Mouse (Mus musculus) gastrocnemius, adult 2 months (tissue): ENCODE measurements at regions not wholly inside any gene's neighbourhood (a gene's known extent, or its start where the extent isn't known, plus 50 kb on each side); places are given as distances from the start of the nearest gene placed in this dataset.
A peak's percentile ranks its signal among the peaks of the same experiment; 100 is the strongest.

Experiments used
- DNase-seq: peaks from one replicate; pipeline ENCODE4 v3.0.0; 2022
- H3K27ac ChIP-seq: fragments of 200-600 bp; 2 replicates; pipeline ENCODE4 v1.8.1; 2022; ENCODE audit warnings: mild to moderate bottlenecking
- H3K4me3 ChIP-seq: fragments of 200-600 bp; 2 replicates; pipeline ENCODE4 v1.8.1; 2022; ENCODE audit warnings: mild to moderate bottlenecking, moderate library complexity
- CTCF ChIP-seq: fragments of 200-600 bp; IDR thresholded peaks from 2 replicates; pipeline ENCODE4 v1.8.1; 2022; ENCODE audit warnings: antibody characterized with exemption, mild to moderate bottlenecking, moderate library complexity
- intact Hi-C: fragments of 180-260 bp; cut with DNase I; formaldehyde crosslinking; loops from one replicate; pipeline ENCODE4 v1.15.1; 2025

DNA sequence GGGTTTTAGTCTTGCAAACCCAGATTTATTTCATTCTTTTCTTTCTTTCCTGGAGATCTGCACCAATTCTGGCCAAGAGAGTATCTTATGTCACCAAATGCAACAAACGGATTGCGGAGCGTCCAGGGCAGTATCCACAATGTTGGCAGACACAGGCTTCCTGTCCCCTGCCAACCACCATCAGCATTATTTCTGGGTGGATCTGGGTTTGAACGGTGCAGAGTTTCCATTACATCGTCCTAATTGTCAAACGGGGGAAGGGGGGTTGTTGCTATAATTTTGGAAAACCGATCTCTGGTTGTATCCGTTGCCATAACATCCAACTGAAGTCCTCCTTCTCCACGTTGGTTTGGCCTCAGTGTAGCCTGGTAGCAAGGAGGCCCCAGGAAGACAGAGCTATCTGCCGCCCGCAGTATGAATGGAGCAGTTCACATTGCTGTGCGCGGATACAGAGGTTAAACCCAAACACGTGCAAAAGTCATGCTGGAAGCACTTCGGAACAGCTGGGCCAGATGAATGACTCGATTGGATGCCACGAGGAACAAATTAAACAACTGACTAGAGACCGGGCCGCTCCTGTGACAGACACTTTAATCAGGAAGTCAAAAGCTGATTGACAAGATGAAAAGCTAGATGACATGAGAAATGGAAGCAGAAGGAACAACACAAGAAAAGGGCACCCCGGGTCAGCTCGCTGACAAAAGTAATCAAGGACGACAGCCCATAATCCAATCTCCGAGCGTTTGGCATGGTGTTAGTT lies 404.5 kb downstream of the Etnk1 start:
- no peak for DNase-seq
- Histone ChIP-seq H3K4me3 (peak overlapping the region; percentile 24), H3K27ac (no peak overlapping the region)
- TF ChIP-seq CTCF: no peak
- intact Hi-C loops: no loop called here

DNA sequence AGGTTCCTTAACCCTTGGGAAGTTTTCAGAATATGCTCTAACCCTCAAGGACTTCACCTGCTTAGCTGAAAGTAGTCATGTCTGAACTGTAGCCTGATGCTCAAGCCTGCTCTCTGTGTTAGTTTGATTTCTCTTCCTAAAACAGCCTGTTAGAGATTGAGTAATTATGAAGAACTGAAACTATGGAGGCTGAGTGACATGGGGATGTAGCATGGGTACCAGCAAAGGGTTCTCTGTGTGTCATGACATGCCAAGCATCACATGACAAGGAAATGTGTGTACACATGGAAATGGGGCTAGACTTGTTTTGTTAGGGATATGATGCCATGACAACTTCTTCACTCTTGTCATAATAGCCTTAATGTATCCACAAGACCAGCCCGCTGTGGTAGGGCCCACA lies 412.2 kb downstream of the Etnk1 start:
- intact Hi-C loops: no loop called here
- TF ChIP-seq CTCF: no peak

DNA sequence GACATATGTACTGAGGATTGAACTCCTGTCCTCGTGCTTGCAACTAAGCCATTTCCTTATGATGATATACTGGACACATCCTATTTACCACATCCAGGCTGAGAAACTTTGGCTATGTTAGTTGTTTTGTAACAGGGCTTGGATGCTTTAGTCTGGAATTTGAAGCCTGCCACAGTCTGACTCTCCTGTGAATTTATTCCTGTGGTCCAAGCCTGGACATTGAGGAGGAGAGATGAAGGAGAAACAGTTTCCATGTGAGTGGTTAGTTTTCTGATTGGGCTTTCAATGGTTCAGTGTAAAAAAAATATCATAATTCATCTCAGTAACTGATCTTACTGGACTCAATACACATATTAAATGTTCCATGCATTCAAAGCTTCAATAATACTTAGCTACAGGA lies 422.6 kb downstream of the Etnk1 start:
- Histone ChIP-seq H3K4me3 (no peak overlapping the region), H3K27ac (no peak overlapping the region)
- DNase-seq: no peak
- intact Hi-C loops: no loop called here
- no peak for TF ChIP-seq CTCF

More for the DNA sequence above, 412.2 kb downstream of the Etnk1 start:
- no peak for DNase-seq
- Histone ChIP-seq H3K27ac (no peak overlapping the region), H3K4me3 (no peak overlapping the region)

- intact Hi-C loops: no loop called here
- TF ChIP-seq CTCF: no peak
- Histone ChIP-seq H3K27ac (no peak overlapping the region), H3K4me3 (no peak overlapping the region)
- no peak for DNase-seq
Measured at GRCm38 (mm10) chr6:143590231-143590630, 423.2 kb downstream of the Etnk1 start.

DNA sequence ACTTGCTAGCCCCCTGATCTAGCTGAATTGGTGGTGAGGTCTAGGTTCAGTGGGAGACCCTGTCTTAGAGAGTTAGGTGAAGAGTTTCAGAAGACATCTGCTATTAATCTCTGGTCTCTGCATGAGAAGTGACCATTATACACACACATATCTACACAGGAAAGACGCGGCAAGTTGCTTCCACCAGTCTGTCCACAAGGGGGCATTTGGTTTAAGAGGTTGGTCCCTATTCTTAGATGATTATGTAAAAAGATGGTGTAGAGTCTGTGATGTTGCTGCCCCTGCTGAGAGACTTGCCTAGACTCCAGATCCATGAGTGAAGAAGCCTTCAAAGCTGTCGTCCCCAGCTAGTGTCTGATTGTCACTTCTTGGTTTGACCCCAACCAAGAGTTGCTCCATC lies 425.5 kb downstream of the Etnk1 start:
- no peak for DNase-seq
- no peak overlapping the region for H3K4me3 ChIP-seq
- no peak overlapping the region for H3K27ac ChIP-seq
- peak; percentile 16; the same call in 1 of the 2 replicates for TF ChIP-seq CTCF
- intact Hi-C loops: no loop called here

DNA sequence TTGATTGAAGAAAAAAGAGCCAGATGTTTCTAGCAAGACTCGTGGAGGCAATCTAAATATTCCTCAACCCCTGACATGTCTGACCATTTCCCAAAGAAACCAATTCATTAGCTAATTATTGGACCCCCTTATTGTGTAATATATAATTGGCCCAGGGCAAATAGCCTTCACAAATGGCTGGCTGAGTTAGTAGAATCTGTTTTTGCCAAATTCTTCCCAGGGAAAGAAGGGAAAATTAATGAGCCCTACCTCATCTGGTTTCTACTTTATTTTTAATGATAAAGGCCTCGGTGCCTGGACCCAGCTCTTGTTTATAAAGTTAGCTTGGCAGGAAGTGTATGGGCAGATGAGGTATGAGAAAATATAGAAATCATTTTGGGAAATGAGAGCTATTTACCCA lies 428.5 kb downstream of the Etnk1 start:
- Histone ChIP-seq H3K4me3 (no peak overlapping the region), H3K27ac (no peak overlapping the region)
- no peak for TF ChIP-seq CTCF
- no peak for DNase-seq
- intact Hi-C loops: no loop called here

- DNase-seq: no peak
- intact Hi-C loops: no loop called here
- Histone ChIP-seq H3K4me3 (no peak overlapping the region), H3K27ac (no peak overlapping the region)
- no peak for TF ChIP-seq CTCF
Measured at GRCm38 (mm10) chr6:143597414-143597813, 430.4 kb downstream of the Etnk1 start.

DNA sequence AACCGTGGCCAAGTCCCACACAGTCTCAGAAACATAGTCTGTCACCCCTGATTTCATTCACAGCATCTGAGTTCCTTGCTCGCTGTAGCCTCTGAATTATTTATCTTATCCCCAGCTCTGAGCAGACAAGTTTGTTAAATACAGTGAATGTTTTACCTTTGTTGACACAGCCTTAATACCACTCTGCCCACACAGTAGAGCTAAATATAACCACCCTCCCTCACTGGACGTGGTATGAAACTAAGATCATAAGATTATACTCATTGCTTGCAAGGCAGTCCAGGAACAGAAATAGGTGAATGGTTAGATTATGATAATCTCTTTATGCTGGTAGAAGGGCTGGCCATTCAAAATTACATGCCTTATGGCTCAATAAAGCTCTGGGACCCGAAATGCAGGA lies 431.9 kb downstream of the Etnk1 start:
- H3K27ac ChIP-seq: no peak overlapping the region
- H3K4me3 ChIP-seq: no peak overlapping the region
- DNase-seq: no peak
- TF ChIP-seq CTCF: no peak
- intact Hi-C loops: no loop called here

DNA sequence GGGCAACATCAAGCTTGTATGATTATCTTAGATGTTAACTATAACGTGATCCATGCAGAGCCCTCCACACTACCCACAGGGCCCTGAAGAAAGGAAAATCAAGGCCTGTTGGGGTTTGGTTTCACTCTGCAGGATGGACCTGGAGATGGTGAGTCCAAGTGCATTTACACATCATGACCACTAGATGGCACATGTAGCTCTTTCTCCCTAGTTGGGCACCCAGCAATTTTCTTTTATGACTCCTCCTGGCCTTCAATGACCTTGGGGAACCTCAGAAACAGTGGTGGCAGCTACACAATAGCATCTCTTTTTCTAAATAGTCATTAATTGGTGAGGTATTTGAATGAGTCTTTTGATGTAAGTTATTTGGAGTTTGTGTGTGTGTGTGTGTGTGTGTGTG lies 442.1 kb downstream of the Etnk1 start:
- H3K27ac ChIP-seq: no peak overlapping the region
- peak; percentile 84 for TF ChIP-seq CTCF
- intact Hi-C loops: no loop called here
- DNase-seq: no peak
- no peak overlapping the region for H3K4me3 ChIP-seq

- no peak for DNase-seq
- TF ChIP-seq CTCF: no peak
- H3K27ac ChIP-seq: no peak overlapping the region
- intact Hi-C loops: no loop called here
- no peak overlapping the region for H3K4me3 ChIP-seq
Measured at GRCm38 (mm10) chr6:143612966-143613365, 445.9 kb downstream of the Etnk1 start.

DNA sequence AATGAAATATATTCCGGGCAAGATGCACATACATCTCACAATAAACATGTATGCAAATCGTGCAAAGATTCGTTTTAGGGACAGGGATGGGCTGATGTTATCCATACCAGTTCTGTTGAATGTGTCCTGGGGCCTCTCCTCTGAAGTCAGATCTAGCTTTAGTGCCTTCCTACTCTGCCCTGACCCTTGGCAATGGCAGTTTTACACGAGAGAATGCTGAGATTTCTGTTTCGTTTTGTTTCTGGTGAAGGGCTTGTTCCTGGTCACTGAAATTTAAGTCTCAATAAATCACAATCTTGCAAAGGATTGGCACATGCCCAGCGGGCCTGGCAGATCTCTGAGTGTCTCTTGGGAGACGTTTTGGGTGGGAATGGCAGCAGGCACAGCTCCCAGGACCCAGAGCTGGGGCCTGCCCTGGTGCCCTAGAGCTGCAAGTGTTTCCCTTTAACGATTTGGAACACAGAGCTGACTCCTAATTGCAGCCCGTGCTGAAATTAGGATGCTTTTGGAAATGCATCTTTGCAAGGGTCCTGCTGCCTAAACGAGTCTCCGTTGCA lies 447.5 kb downstream of the Etnk1 start:
- TF ChIP-seq CTCF: no peak
- intact Hi-C loops: no loop called here
- peak; percentile 18 for DNase-seq
- Histone ChIP-seq H3K4me3 (no peak overlapping the region), H3K27ac (no peak overlapping the region)

- no peak for DNase-seq
- Histone ChIP-seq H3K27ac (no peak overlapping the region), H3K4me3 (no peak overlapping the region)
- intact Hi-C loops: no loop called here
- TF ChIP-seq CTCF: no peak
Measured at GRCm38 (mm10) chr6:143615361-143615760, 448.3 kb downstream of the Etnk1 start.

DNA sequence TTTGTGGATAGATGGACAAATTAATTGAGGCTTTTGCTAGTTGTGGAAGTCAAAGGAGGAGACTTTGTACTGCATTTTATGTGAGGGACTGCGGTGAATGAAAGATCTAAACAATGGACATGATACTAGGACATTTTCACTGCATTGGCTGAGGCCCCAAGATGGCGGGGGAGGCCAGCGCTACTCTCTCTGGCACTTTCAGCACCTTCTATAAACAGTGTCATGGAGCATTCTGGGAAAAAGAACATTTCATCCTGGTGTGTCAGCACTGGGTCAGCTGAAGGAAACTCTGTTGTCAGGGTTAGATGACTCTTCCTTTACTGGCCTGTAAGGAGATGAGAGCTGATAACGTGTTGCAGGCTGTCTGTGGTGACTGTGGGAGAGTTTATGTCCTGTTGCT lies 449.4 kb downstream of the Etnk1 start:
- no peak for TF ChIP-seq CTCF
- no peak overlapping the region for H3K27ac ChIP-seq

DNA sequence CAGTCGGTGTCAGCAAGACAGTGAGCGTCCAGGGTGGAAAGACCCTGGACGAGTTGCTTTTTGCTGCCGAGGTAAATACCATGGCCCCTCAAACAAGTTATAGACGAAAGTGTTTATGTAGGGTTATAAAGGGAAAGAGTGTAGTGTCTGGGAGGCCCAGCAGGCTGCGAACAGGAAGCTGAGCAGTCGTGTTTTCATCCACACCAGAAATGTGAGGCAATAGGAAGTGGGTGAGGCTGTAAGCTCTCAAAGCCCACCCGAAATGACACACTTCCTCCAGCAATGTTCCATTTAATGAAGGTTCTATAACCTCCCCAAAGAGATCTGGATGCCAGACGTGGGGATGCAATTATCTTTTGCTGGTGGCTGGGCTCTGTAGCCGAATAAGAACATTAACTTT lies 451.5 kb downstream of the Etnk1 start:
- no peak for DNase-seq
- H3K4me3 ChIP-seq: peak overlapping the region; percentile 9; the same call in 1 of the 2 replicates
- no peak overlapping the region for H3K27ac ChIP-seq
- intact Hi-C loops: no loop called here
- no peak for TF ChIP-seq CTCF

More for the DNA sequence above, 449.4 kb downstream of the Etnk1 start:
- DNase-seq: no peak
- H3K4me3 ChIP-seq: no peak overlapping the region
- intact Hi-C loops: no loop called here
